Mouse (Mus musculus) G1E (cell line): ENCODE data around the gene P2rx5.

ENCODE experiments used
- CTCF ChIP-seq: IDR thresholded peaks from 2 replicates; pipeline ENCODE4 v1.5.1; 2012; ENCODE audit warnings: low read depth, low read length, inconsistent platforms, mixed read lengths
- GATA1 ChIP-seq: IDR thresholded peaks from 2 replicates; pipeline ENCODE4 v1.6.1; 2012; ENCODE audit warnings: borderline replicate concordance, low read length, inconsistent platforms, mixed read lengths
- GATA2 ChIP-seq: IDR thresholded peaks from 2 replicates; pipeline ENCODE4 v1.6.1; 2012; ENCODE audit warnings: low read depth, low read length, inconsistent platforms, borderline replicate concordance
- POLR2AphosphoS5 ChIP-seq: IDR thresholded peaks from 2 replicates; pipeline ENCODE4 v1.6.1; 2012; ENCODE audit warnings: low read depth, low read length, inconsistent platforms; ENCODE audit not compliant: insufficient replicate concordance
- TAL1 ChIP-seq: conservative IDR thresholded peaks from 2 replicates; pipeline ENCODE4 v1.6.1; 2012; ENCODE audit warnings: low read depth, low read length, inconsistent platforms, mixed read lengths

DNA sequence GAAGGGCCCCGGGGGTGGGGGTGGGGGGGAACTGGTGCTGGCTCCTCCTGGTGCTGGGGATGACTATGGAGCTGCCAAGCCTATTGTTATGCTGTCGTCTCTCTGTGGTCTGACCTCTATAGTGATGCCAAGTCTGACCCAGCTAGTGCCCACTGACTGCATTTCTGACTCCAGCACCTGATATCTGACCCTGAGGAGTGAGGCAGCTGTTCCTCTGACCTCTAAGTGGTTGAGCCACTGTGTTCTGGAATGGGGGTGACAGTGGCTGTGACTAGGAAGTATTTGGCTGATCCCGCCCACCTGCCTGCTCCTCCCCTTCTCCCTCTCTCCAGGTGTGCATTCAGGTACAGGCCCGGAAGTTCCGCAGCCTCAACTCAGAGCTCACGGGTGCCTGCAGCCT lies 48.8 kb upstream of the P2rx5 start:
- TF ChIP-seq CTCF (no peak), GATA1 (no peak), TAL1 (no peak), GATA2 (no peak), POLR2AphosphoS5 (no peak)
